Mouse (Mus musculus) inflammation-experienced regulatory T-cells, adult 6 months (primary cell): ENCODE data around the gene Srp72. TPM values are rescaled to one million over a fixed set of nuclear protein-coding genes. Genes with fewer than 3 reads are reported as not detected.
A peak's percentile ranks its signal among the peaks of the same experiment; 100 is the strongest.

Source experiments
- ATAC-seq: one replicate; pipeline ENCODE4 v1.8.0; 2017
- polyA plus RNA-seq, 3 experiments: library from polyadenylated mRNA; unstranded; fragments of 100-300 nt; shearing (Covaris generic); gene quantifications; one replicate each; pipeline ENCODE4 v1.2.1; 2017

Srp72 gene
- 100 to 1,000 TPM; 121 to 153 (median 146) TPM for polyA plus RNA-seq

DNA sequence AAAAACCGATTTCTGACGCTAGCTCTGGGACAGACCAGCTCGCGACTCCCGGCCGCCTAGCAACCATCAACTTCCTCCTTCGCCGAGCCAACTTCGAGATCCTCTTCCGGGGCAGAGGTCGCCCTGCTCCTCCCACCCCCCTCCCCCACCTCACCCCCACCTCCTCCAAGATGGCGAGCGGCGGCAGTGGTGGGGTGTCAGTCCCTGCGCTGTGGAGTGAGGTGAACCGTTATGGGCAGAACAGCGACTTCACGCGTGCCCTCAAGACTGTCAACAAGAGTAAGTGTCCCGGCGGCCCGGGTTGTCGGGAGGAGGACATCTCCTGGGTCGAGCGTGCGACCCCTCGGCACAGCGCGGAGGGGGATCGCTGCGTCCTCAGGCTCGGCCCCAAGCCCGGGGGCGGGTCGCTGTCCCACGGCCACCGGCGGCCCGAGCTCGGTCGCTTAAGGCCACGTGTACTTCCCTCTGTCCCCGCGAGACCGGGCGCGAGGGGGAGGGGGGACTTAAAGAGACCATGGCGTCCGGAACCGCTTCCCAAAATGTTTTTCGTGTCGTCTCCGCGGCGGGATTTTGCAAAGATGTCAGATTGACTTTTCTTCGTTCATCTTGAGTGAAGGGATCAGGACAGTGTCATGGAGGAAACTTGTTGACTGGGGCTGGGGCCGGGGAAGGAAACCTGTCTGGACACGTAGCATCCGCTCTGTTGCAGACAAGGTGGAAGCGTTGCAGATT lies at the start of gene Srp72:
Srp72 (plus strand) TSS at position 130 of the 732 bp plus-strand sequence.
- peak; percentile 89 for ATAC-seq

DNA sequence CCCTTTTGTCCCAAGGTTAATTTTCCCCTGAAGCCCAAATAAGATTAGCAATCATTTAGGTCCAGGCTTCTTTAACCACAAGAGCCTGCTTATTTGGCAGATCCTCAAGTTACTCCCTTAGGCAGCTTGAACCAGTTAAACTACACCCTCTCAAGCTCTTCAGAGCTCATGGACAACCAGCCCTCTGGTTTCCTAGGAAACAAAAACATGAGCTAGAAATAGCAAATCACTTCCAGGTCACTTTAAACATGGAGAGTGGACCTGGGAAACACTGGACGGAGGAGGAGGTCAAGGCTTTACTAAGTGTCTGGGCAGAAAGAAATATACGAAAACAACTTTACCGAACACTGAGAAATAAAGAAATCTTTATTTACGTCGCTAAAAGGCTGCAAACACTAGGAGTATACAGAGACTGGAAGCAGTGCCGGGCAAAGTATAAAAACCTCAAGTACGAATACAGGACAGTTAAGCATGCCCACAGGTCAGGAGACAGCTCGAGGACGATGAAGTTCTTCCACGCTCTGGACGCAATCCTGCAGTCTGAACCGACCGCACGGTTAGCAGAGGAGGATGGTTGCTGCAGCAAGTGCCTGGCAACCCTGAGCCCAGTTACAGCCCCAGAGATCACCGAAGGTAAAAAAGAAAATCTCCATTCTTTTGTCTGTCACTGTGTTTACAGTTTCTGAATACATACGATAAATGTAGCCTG lies 46.2 kb upstream of the Srp72 start:
- no peak for ATAC-seq

GRCm38 (mm10) chr5:76929180-76929877 lies 45.2 kb upstream of the Srp72 start:
- ATAC-seq, result no peak

DNA sequence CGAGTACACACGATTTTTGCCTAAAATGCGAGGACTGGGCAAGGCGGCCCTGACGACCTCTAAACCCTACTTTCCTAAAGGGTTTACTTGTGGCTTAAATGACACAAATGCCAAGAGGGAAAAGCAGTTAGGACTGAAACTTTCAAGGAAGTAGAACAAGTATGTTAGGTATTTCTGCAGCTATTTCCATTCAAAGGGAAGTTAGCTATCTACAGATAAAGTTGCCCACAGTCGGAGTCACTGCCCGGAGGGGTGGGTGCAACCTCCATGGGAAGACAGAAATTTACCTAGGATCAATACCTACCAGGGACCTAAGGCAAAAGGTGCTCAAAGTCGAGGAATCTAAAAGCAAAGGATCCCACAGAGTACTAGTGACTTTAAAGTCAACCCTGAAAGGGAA lies 34.8 kb upstream of the Srp72 start:
- no peak for ATAC-seq

DNA sequence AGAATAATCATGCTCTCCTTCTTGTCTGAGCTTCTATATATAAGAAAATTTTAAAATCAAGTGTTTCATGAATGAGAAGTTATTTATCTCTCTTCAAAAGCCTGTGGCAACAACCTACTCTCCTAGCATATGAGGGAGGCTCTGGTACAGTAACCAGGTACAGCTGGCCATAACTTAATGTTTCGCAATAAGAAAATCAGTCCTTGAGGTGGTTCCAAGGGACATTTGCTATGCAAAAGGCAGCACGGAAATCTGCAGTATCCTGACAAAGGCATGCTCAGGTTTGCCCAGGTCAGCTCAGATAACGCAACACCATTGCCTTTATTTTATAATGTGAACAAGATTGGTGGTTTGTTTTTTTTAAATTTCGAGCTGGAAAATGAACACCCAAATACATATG lies 32.5 kb upstream of the Srp72 start:
- no peak for ATAC-seq

DNA sequence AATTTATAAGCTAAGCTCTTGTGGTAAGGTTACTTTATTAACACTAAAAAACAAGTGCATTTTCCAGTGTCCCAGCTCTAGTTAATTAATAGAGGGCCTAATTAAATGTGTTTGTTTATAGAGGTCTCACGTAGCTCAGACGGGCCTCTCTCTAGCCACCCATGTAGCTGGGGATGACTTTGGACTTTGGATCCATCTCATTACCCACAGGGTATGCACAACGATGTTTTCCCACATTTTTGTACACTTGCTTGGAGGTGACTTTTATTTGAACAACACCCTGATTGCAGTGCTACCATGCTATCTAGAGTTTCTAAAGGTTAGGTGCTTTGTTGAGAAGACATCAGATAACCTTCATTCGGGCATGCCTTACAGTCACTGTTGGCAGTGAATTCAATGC lies 32.0 kb upstream of the Srp72 start:
- no peak for ATAC-seq

DNA sequence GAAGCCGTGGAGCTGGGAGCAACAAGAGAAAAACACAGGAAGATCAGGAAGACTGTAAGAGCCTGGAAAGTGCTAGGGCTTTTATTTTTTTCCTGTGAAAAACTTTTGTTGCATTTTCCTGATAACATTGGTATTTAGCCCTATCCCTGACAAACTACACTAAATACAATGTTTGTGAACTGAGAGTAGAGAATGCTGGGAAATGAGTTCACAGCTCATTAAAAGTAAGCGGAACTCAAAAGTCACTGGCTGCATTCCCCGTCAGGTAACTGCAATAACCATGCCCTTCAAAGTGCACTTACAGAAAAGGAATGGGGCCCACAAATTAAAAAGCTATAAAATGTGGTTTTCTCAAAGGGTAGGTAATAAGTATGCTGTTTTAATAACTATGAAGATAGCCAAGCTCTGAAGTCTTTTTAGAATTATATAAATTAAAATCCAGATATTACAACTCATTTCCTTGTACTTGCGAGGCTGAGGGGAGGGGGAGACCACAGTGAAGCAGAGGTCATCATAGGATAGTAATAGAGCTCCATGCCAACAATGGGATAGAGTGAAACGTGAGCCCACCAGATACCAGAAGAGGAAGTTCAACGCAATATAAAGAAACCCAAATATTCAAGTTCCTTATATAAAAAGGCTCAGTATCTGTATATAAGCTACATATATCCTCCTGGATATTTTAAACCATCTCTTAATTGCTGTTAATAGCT lies 29.4 kb upstream of the Srp72 start:
- no peak for ATAC-seq

- ATAC-seq, result no peak
Measured at GRCm38 (mm10) chr5:76945678-76946033, 28.8 kb upstream of the Srp72 start.

- ATAC-seq, result no peak
Measured at GRCm38 (mm10) chr5:76947142-76947541, 27.3 kb upstream of the Srp72 start.

DNA sequence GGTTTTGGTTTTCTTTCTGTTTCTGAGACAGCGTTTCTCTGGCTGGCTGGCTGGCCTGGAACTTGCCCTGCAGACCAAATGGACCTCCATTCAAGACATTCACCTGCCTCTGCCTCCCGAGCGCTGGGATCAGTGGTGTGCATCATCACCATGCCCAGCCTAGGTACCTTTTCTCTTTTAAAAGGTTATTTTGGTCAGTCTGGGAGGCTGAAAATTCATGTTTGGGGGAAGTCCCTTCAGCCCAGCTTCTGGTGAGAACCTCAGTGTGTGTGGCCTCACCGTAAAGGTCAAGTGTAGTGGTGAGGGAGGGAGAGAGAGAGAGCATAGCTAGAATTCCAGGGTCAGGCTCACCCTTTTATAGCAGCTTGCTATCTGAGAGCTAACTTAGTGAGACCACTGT lies 26.7 kb upstream of the Srp72 start:
- no peak for ATAC-seq

DNA sequence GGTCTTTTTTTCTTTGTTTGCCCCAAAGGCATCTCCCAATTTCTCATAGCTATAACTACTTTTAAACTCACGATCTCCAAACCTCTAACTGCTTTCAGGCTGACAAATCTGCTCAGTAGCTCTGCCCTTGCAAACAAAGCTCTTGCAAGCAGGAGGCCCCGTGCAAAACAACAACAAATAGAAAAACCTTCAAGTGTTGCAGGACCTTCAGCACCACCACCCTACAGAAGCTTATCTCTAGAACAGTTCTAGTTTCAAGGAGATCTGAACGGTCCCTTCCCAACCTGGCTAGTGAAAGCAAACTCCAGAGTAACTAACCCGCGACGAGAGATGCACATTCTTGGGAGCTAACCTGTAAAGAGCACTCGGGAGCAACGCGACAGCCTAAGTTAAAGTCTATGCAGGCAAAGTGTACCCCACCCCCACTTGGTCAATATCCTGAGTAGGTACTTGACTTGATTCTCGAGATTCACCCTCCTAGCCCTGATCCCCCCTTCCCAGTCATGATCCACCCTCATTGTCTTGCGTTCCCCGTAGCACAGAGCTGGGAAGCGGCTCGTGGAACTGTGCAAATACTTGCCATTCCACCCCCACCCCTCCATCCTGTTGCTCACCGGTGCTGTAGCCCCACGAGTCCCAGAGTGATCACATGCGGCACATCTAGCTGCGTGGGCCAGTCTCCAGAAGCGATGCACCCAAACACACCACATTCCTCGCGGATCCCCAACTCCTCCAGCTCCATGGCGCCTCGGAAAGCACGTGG lies 24.0 kb upstream of the Srp72 start:
- peak; percentile 49 for ATAC-seq

DNA sequence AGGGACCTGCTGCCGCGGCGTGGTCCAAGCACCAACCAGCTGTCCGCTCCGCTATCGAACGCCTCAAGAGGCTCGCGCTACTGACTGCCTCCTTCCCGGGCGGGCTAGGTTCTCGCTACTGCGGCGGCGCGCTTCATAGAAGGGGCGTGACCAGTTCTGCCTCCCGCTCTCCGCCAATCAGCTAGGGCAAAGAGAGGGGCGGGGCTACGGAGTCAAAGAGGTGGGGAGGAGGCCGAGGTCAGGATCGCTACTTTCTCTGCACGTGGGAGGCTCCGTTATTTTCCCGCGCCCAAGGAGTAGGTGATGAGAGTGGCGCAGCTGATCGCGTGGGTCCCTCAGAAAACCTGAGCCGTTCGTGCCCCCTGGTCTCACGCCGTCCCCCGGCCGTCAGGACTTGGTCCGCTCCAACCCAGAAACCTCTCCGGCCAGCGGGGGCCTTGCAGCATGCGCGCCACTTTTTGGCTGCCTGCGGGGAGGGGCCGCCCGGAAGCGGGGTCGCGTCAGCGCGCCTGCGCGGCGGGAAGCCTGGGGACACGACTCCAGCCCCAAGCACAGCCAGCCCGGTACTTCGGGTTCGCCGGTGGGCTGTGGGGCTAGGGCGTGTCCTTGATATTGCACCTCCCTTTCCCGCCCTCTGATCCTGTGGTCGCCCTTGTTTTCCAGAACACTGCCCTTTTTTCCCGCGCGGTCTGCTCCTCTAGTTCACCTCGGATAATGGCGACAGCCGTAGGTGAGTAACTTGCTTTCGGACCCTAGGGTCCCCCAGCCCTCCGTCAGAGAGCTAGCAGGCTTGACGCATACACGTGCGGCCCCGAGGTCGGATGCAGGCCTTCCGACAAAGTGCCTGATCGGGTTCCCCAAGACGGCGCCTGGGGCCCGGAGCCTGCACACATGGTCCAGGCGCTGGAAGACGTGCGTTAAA lies 23.1 kb upstream of the Srp72 start, which contains the start of the genes Paics and Ppat:
Paics (plus strand) TSS at position 202 of the 922 bp plus-strand sequence.
Ppat (minus strand) TSS at position 473 of the 922 bp plus-strand sequence.
- peak; percentile 88 for ATAC-seq

- ATAC-seq, result no peak
Measured at GRCm38 (mm10) chr5:76952112-76953040, 22.1 kb upstream of the Srp72 start.

GRCm38 (mm10) chr5:76953794-76954193 lies 20.7 kb upstream of the Srp72 start:
- ATAC-seq, result no peak

DNA sequence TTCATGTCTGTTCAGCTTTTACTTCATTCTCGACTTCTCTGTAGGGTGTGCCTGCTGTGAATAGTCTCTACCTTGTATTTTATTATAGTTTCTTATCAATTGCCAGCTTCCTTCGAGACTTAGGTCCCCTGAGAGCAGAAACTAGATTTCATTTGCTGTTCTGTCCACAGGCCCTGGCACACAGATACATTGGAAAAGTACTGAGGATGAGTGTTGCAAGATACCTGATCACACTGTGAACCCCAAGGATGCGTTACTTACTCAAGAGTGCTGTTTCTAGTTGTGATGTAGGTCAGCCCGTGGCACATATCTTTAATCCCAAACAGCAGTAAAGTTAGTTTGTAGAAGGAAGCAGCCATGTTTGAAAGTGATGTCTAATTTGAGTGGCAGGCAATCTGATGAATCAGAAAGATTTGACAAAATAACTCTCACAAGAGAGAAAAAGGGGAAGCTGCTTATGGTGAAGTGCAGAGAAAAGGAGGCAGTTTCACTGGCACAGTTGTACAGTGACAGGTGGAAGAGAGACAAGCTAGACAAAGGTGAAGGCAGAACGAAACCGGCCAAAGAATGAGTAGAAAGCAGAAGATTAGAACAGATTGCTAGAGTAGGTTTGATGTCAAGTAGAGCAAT lies 20.1 kb upstream of the Srp72 start:
- no peak for ATAC-seq

- ATAC-seq, result no peak
Measured at GRCm38 (mm10) chr5:76955474-76955873, 19.0 kb upstream of the Srp72 start.

DNA sequence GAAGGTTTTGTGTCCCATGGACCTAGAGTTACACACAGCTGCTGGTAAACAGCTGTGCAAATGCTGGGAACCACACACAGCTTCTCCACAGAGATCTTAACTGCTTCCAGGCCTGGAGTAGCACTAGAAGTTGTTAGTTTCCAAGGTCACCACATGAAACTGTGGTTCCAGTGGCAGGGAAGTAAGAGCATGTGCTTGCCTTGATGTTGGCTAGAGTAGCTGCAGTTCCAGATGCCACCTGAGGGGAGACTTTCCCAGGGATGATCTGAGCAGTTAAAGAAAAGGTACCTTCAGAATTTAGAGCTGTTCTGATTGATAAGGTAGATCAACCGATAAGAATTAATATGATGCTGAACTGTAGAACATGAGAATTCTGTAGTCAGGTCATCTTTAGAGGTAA lies 16.5 kb upstream of the Srp72 start:
- ATAC-seq, result peak; percentile 60

DNA sequence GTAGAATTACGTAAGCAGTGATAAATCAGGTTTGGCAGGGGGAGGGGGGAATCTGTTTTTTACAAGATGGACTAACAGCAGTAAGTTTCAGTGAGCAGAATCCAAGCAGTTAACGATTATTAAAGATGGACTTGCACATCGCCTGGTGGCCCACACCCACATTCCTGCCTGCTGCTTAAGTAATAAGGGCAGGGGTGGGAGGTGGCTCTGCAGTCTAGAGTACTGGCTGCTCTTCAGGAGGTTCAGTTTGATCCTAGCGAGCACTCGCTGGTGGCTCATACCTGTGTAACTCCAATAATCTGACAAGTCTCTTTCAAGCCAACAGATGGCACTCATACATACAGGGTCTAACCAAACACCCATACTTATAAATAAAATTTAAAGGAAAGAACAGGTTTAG lies 14.9 kb upstream of the Srp72 start:
- ATAC-seq, result no peak

DNA sequence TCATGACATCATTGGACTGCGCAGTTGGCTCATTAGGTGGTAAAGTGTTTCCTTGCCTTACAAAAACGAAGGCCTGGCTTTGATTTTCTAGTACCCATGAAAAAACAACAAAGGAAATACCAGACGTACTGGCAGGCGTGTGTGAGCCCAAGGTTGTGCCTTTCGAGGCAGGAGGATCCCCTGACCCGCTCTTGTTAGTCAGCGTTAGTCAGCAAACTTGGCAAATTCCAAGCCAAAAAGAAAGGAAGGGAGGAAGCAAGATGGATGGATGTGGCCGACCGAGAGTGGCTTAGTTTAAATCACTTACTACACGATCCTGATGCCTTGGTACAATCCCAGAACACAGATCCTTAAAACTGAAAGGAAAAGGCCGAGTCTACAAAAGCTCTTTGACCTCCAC lies 11.9 kb upstream of the Srp72 start:
- ATAC-seq, result no peak
